Mouse (Mus musculus) CD8-positive naive resting alpha-beta T cell, adult 2 months (primary cell): ENCODE results near the gene Bmt2.
A peak's percentile ranks its signal among the peaks of the same experiment; 100 is the strongest.

ENCODE experiments used
- DNase-seq, 2 experiments: peaks; one replicate each; pipeline ENCODE4 v3.0.0; 2022; ENCODE audit warnings: low read depth in 2 of 2, low spot score in 2 of 2

Bmt2 gene

DNA sequence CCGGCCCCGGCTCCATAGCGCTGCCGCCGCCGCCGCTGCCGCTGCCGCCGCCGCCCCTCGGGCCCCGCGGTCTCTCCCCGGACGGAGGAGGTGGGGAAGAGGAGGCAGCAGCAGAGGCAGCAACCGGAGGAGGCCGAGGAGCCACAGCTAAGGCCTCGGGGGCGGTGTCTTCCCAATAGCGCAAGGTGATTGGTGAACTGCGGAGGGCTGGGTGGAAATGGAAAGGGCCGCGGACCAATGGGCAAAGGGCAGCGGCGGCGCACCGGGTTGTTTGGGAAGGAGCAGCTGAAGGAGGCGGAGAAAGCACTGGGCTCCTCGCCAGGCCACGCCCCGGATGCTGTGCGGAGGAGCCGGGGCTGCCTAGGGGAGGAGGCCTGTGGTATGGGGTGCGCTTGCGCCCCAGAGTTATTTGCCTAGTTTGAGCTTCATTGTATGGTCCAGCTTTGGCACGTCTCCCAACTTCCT, at the start of gene Bmt2:
Bmt2 (minus strand) TSS at position 149 of the 465 bp plus-strand sequence.
- DNase-seq, result peak; percentile 98 to 99

DNA sequence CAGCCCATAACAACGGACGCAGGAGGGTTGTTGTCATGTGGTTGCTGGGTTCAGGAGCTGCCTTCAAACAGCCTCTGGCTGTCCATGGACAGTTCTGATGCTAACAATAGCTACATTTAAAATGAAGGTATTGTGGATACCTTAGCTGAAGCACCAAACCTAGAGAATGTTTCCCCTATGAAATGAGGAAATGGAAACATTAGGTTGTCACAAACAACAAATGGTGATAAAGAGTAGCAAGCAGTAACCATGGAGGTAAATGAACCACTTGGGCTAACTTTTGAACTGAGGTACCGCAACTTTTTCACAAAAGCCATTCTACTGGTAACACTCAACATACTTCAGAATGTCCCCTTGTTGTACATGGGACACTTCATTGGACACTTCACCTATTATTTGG, 44.4 kb upstream of the Bmt2 start:
- no peak for DNase-seq

DNA sequence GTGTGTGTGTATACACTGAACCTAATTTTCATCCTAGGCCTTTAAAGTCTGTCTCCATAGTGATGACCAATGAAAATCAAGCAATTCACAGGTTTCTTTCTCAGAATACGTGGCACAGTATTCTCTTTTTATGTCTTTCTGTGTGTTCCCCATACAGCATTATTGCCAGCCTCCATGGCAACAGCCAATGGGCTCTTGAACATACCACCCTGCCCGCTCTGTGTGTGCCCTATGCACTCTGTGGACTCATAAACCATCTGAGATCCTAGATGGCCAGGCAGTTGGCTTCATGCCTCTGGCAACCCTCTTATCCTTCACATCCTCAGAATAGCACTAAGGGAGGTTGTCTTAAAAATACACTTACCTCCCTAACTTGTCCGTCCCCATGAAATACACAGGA, 37.1 kb upstream of the Bmt2 start:
- no peak for DNase-seq

DNA sequence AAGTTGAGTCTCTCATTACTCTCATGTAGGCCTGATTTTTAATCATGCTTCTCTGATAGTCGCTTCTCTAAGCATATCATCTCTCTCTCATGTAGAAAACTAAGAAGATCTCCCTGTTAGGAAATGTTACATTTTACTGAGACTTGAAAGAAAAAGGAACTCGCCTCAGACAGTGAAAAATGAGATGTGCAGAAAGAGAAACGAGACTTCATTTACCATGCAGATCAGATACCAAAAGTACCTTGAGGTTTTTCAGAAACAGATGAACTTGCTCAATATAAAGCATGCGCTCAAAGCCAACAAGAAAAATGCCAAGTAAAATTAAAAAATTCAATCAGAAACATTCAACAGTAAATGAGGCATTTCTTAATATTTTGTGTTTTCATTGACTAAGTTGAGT, 19.1 kb upstream of the Bmt2 start:
- no peak for DNase-seq

DNA sequence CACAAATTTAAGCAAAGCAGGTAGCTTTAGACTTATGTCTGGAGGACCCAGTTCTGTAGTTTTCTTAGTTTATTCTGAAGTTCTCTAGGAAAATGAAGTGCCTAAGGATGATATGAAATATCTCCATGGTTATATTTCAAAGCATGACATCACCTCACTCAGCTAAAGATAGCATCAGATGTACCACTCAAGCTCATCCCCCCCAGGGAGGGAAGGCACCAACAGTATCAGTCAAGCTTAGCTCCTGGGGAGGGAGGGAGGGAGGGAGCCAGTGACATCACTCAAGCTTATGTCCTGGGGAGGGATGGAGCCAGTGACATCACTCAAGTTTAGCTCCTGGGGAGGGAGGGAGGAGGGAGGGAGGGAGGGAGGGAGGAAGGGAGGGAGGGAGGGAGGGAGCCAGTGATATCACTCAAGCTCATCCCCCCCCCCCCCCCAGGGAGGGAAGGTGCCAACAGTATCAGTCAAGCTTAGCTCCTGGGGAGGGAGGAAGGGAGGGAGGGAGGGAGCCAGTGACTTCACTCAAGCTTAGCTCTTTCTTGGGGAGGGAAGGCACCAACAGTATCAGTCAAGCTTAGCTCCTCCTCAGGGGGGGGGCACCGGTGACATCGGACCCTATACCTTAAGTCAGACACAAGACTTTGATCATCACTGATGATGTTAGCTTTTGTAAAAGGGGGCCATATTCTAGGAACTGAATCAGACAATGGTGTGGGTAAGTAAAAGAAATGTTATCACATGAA, 17.5 kb upstream of the Bmt2 start:
- DNase-seq, result no peak

DNA sequence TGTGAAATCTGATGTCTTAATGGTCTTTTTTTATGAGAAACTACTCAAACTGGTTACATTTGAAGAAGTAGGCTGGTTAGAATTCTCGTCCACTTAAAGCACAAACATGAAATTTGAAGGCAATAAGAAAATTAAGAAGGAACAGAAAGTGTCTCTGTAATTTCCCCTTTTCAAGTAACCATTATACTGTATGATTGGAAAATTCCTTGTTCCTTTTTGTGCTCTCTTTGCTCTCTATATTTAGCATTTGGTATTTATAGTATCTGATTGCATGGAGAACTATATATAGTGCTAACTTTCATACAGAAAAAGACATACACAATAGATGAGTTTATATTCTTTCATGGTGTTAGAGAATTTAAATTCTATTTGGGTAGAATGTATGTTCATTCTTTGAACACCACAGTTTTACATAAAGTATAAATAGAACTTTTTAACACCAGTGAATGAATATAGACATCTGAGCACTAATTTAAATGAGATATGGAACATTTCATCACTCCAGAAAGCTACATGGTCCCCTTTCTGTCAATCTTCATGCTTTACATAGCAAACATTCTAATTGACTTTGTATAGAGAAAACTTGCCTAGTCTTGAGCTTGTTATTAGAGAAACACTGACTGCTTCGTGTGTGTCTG, 14.0 kb upstream of the Bmt2 start:
- DNase-seq, result no peak

DNA sequence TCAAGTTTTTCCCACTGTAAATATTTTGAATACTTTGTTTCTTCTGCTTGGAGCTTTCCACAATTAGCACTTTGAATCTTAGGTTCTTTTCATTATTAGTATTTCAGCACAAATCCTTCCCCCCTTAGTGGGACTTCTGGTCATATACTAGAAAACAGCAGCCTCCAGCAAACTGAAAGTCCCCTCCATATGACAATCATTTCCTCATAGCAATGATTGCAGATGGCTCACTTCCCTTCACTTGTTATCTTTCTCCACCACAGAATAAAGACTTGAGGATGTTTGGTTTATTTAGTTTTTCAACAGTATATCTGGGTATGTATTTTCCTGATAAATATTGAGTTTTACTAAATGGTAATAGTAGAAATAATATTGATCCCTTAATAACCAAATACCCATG, 12.6 kb upstream of the Bmt2 start:
- DNase-seq, result no peak

DNA sequence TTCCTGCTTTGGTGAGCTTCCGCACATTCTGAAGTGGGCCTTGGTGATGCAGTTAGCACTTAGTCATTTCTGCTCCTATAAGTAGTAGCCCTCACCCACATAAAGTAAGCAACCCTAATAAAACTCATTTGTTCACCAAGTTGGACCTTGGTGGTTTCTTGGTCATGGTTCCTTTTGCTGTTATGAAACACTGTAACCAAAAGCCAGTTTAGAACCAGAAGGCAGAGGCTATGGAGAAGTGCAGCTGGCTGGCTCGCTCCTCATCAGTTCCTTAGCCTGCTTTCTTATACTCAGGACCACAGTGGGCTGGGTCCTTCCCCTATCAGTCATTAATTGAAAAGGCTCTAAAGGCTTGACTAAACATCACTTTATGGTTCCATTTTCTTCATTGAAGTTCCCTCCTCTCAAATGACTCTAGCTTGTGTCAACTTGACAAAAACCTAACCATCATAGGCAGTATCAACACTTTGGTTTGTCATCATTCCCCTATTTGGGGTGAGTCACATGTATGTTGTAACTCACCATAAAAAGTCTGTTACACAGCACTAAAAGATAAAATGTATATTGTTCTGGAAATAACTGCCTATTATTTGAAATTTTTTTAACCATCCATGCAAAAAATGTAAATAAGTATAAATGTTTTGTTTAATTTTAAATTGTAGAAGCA, 6.3 kb upstream of the Bmt2 start:
- DNase-seq, result no peak

DNA sequence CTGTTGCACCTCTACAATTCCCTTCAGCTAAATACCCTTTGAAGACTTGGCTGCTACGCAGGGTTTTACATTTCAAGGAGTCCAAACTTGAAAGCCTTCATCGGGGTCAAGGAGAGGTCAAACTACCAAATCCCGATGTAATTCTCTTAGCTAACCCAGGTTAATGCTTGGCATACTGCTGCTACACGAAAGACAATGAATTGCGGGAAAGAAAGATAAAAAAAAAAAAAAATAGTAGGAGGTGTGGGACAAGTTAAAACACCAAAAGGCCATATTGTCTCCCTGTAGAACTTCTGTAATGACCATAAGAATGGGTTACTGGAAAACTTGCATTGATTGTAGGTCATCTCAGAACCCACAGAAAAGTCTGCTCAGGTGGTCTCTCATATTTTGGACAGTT, 583 bp upstream of the Bmt2 start:
- DNase-seq, result no peak

DNA sequence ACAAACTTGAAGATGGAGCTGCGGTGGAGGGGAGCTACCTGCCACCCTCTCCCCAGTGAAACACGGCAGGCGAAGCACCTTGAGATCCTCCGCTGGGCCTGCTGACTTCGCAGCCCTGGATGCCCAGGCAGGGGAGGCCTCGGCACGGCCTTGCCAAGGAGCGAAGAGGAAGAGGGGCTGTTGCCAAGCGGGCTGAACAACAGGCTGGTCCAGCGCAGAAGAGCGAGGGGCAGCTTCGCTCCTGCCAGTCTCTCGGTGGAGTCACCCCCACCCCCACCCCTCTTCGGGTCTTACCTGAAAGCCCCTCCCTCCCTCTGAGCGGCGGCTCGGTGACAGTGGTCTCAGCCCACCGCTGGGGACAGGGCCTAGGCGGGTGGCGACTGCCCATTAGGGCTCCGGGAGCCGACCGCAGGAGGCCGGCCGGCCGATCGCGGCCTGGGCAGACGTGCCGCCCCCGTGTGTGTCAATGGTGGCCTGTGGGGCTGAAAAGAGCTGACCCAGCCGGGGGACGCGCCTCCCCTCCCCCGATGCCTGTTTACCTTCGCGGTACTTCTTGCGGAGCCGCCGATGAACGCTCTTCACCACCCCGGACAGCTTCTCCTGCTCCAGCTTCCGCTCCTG, 515 bp downstream of the Bmt2 start:
- DNase-seq, result peak; percentile 32 to 44

DNA sequence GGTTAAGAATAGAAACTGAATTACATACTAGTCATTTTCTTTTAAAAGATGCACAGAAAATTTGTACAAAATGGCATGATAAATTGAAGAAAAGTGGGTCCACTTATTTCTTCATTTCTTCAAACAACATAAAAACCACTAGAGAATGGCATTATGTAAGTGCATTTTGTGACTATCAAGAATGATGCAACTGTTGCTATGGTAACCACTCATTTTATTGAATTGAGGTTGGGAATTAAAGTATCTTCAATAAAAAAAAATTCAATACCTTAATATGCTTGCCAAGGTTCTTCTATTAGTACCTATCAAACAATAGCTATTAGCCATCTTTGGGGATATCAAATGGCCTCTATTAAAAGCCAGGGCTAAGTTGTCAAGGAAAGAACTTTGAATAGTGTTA, 1.6 kb downstream of the Bmt2 start:
- no peak for DNase-seq

DNA sequence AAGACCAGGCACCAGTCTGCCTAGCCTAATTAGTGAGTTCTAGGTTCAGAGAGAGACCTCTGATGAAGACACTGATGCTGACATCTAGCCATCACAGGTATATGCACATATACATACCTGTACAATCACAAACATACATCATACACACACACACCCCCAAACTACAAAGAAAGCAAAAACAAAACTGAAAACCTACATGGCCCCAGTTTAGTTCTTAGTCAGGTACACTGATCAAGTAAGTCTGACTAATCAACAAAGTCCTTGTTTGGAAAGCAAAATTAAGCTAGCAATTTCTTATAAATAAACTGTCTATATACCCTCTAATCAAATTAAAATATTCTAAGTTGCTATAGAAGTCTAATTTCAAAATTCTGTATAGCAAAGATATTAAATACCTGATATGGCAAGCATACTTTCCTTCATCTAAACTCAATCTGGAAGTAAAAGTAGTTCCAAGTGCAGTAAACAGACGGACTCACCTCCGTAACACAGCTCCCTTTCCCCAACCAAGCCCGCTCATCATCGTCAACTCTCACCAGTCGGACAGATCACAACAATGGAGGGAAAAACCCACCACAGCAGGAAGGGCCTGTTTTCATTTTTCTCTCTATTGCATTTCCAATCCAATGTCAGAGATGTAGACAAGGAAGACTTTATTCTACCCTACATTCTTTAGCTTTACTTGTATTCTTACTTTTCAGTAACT, 3.0 kb downstream of the Bmt2 start:
- DNase-seq, result no peak

DNA sequence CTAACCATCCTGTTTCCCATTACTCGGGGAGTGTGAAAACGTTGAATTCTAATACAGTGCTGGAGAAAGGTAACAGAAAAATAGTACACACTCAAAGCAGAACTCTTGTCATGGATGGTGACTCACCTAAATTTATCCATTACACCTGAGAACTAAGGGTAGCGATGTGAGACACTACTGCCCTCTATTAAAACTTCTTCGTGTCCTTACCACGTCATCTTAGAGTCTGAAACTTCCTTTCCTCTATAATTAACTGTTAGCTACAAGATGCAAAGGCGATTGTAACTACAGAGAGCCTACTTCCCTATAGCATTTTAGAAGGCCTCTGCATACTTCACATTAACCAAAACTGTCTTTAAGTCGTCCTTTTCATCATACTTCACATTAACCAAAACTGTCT, 12.1 kb downstream of the Bmt2 start:
- DNase-seq, result no peak

DNA sequence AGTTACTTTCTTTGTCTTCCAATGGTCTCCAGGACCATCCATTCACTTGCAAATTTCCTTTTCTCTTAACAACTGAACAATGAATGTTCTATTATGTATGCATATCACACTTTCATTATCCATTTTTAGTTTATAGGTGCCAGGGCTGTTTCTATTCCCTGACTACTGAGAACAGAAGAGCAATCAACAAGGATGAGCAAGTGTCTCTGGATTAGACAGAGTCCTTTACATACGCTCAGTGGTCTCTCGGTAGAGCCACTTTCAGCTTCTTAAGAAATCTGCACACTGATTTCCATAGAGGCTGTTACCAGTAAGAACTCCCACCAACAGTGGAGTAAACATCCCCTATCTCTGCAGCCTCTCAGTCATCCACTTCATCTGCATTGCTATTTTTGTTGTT, 19.8 kb downstream of the Bmt2 start:
- DNase-seq, result no peak

DNA sequence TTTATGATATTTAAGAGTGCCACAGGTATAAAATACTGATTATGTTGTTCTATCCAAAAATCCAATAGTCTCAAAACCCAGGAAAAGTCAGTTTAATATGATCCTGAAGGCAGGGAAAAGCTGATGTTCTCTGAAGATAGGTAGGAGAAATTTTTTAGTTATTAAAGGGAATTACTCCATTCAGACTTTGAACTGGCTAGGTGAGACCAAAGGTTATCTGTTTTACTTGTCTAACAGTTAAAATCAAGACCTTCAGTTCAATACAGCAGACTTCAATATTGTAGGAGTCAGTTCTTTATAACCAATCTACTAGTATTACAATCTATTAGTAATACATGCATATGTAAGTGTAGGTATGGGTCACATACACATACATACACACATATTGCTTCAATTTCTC, 23.7 kb downstream of the Bmt2 start:
- no peak for DNase-seq

DNA sequence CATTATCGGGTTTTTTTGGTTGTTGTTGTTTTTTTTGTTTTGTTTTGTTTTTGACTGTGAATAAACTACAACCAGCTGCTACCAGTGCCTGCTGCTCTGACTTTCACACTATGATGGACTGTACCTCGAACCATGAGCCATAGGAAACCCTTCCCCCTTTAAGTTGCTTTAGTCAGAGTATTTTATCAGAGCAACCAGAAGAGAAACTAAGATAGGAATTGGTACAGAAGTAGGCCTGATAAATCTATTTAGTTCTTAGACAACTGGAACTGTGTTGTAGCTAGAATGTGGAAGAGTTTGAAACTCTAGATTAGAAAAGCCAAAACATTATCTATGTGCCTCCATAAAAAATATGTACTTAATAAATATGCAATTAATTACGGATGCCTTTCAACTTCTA, 25.5 kb downstream of the Bmt2 start:
- DNase-seq, result no peak

DNA sequence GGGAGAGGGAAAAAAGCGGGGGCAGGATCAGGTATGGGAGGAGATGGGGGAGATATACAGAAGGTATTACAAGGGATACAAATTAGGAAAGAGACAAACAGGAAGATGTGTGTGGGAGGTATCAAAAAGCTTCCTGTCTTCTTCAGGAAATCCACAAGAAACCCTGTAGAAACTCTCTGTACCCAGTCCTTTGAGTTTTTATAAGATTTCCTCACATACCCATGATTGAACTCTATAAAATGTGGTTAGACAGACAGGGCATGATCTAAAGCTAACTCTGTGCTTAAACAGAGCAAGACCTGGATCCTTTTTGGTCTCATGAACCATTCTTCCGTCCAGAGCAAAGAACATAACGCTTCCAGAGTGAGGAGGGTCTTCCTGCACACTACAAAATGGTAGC, 26.9 kb downstream of the Bmt2 start:
- DNase-seq, result peak in 1 of 2 experiments; percentile 12

DNA sequence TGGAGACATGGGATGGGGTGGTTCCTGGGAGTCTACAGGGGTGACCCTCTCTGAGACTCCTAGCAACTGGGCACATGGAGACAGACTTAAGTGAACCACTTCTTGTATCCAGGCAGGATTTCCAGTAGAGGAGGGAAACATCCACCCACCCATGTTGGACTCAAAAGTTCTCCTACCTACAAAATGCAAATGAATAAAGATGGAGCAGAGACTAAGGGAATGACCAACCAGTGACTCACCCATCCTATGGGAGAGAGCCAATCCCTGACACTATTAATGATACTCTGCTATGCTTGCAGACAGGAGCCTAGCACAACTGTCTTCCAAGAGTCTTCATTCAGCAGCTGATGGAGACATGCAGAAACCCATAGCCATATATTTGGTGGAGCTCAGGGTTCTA, 29.5 kb downstream of the Bmt2 start:
- DNase-seq, result no peak

DNA sequence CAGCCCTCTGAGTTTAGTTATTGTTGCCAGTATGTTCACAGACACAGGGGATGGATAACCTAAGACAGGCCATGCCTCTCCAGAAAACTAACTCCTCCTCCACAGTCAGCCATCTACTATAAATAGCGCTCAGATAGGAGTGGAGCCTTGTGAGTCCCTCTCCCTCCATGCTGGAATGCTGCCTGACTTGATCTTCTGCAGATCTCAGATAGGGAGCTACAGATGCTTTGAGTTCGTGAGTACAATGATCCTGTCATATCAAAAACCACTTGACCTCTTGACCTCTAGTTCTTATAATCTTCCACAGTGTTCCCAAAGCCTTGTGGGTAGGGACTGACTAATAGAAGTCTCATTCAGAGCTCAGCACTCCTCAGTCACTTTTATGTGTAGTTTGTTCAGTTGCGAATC, 41.2 kb downstream of the Bmt2 start:
- no peak for DNase-seq

DNA sequence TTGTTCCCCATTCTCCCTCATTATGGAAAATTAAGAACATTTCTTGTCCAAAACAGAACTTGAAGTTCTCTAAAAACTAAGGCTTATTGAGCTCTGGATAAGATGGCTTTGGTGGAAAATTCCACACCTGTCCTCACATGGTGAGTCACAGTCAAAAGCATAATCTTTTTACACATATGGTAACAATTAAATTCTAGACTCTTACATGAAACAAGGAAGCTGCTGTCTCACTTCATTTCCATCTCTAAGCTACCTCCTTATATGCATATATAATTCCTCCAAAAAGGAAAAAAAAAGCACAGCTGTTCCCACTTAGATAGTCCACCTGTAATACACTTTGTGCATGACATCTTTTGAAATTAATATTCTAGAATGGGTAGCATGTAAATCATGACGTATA, 45.2 kb downstream of the Bmt2 start:
- DNase-seq, result no peak

DNA sequence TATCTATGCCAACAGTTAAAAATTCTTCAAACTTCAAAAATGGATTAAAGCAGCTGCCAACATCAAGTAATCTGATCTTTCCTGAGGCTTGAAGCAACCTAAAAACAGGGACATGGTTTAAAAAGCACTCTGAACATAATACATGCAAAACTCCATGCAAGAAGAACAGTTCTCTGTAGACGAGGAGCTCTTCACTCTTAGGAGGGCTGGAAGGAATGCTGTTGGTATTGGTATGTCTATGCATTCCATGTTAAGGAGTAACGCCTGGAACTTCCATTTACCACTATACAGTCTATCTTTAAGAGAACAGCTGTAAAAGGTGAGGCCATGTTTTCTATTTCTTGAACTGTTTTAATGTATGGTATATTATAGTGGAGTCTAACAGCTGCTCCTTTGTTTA, 47.2 kb downstream of the Bmt2 start:
- no peak for DNase-seq
